Mouse (Mus musculus) MEL (cell line): ENCODE data around the gene Casc3. TPM values are rescaled to one million over a fixed set of nuclear protein-coding genes. Genes with fewer than 3 reads are reported as not detected.

Source experiments
- DNase-seq: peaks from one replicate; pipeline ENCODE4 v3.0.0; 2011; ENCODE audit warnings: low read depth, low spot score
- H3K27ac ChIP-seq: 2 replicates; pipeline ENCODE4 v1.5.1; 2012; ENCODE audit warnings: low read depth, mild to moderate bottlenecking, control low read depth, low read length, moderate library complexity; ENCODE audit not compliant: control insufficient read depth
- H3K27me3 ChIP-seq, 2 experiments: fragments of 150-350 bp in 1 of 2; sonication (generic) in 1 of 2; 2 replicates each; pipeline ENCODE4 v1.6.1; 2012; ENCODE audit warnings: low read length in 2 of 2, mild to moderate bottlenecking in 2 of 2, improper control_type of control experiment in 1 of 2, moderate library complexity in 1 of 2; ENCODE audit not compliant: insufficient read depth in 2 of 2, control insufficient read depth in 1 of 2
- H3K36me3 ChIP-seq, 2 experiments: 2 replicates each; pipeline ENCODE4 v1.6.1; 2012 to 2014; ENCODE audit warnings: low read length in 2 of 2, improper control_type of control experiment in 1 of 2, inconsistent platforms in 1 of 2, mild to moderate bottlenecking in 1 of 2; ENCODE audit not compliant: insufficient read depth in 2 of 2, control insufficient read depth in 1 of 2
- H3K4me1 ChIP-seq, 2 experiments: fragments of 150-350 bp in 1 of 2; sonication (generic) in 1 of 2; 2 replicates each; pipeline ENCODE4 v1.6.1; 2012; ENCODE audit warnings: low read length in 2 of 2, improper control_type of control experiment in 1 of 2, mild to moderate bottlenecking in 1 of 2; ENCODE audit not compliant: insufficient read depth in 2 of 2, control insufficient read depth in 1 of 2
- H3K4me3 ChIP-seq, 2 experiments: fragments of 150-350 bp in 1 of 2; sonication (generic) in 1 of 2; 2 replicates each; pipeline ENCODE4 v1.5.1; 2012; ENCODE audit warnings: low read depth in 2 of 2, low read length in 2 of 2, mild to moderate bottlenecking in 2 of 2, moderate library complexity in 2 of 2, control low read depth in 1 of 2, improper control_type of control experiment in 1 of 2; ENCODE audit not compliant: control insufficient read depth in 1 of 2, insufficient read depth in 1 of 2
- H3K79me2 ChIP-seq: 2 replicates; pipeline ENCODE4 v1.6.1; 2012; ENCODE audit warnings: mild to moderate bottlenecking, low read length, moderate library complexity; ENCODE audit not compliant: control insufficient read depth, poor library complexity, insufficient read depth
- H3K9ac ChIP-seq: 2 replicates; pipeline ENCODE4 v1.6.1; 2012; ENCODE audit warnings: low read depth, mild to moderate bottlenecking, control low read depth, low read length, moderate library complexity; ENCODE audit not compliant: control insufficient read depth, poor library complexity, severe bottlenecking
- H3K9me3 ChIP-seq: fragments of 150-350 bp; sonication (generic); replicated peaks from 2 replicates; pipeline ENCODE4 v1.6.1; 2012; ENCODE audit warnings: mild to moderate bottlenecking, low read length, improper control_type of control experiment, moderate library complexity; ENCODE audit not compliant: insufficient read depth
- CHD1 ChIP-seq: IDR thresholded peaks from 2 replicates; pipeline ENCODE4 v1.6.1; 2012; ENCODE audit warnings: low read depth, mild to moderate bottlenecking, inconsistent platforms, low read length, improper control_type of control experiment
- E2F4 ChIP-seq: IDR thresholded peaks from 2 replicates; pipeline ENCODE4 v1.6.1; 2011; ENCODE audit warnings: low read depth, low read length, improper control_type of control experiment, borderline replicate concordance
- ELF1 ChIP-seq: IDR thresholded peaks from 2 replicates; pipeline ENCODE4 v1.6.1; 2014; ENCODE audit warnings: low read depth, mild to moderate bottlenecking, inconsistent platforms, low read length, improper control_type of control experiment, moderate library complexity
- MAFK ChIP-seq: IDR thresholded peaks from 2 replicates; pipeline ENCODE4 v1.6.1; 2011; ENCODE audit warnings: low read depth, mild to moderate bottlenecking, low read length, improper control_type of control experiment, borderline replicate concordance
- MXI1 ChIP-seq: IDR thresholded peaks from 2 replicates; pipeline ENCODE4 v1.6.1; 2011; ENCODE audit warnings: mild to moderate bottlenecking, low read depth, low read length, improper control_type of control experiment
- MYB ChIP-seq: IDR thresholded peaks from 2 replicates; pipeline ENCODE4 v1.6.1; 2011; ENCODE audit warnings: mild to moderate bottlenecking, low read depth, low read length, improper control_type of control experiment
- POLR2AphosphoS2 ChIP-seq: IDR thresholded peaks from 2 replicates; pipeline ENCODE4 v1.6.1; 2011; ENCODE audit warnings: low read length, improper control_type of control experiment
- TBP ChIP-seq: IDR thresholded peaks from 2 replicates; pipeline ENCODE4 v1.8.0; 2011; ENCODE audit warnings: low read depth, low read length, improper control_type of control experiment
- USF2 ChIP-seq, 2 experiments: IDR thresholded peaks; 2 replicates each; pipeline ENCODE4 v1.6.1; 2011 to 2012; ENCODE audit warnings: improper control_type of control experiment in 2 of 2, low read length in 2 of 2, borderline replicate concordance in 1 of 2, inconsistent platforms in 1 of 2, low read depth in 1 of 2, mild to moderate bottlenecking in 1 of 2; ENCODE audit not compliant: insufficient read depth in 1 of 2
- polyA plus RNA-seq, 2 experiments: library from polyadenylated mRNA; stranded (reverse) in 1 of 2; unstranded in 1 of 2; fragments of >175 nt in 1 of 2; fragments of >200 nt in 1 of 2; gene quantifications; 2 replicates each; pipeline versions ENCODE4 v1.2.1 to v1.2.4; 2012; ENCODE audit warnings: low replicate concordance in 2 of 2, low read depth in 1 of 2; ENCODE audit not compliant: insufficient read length in 2 of 2, insufficient read depth in 1 of 2, missing spikeins in 1 of 2
- total RNA-seq: library from RNA; depleted of rRNA; stranded (reverse); fragments of 300-350 nt; gene quantifications from 2 replicates; pipeline ENCODE4 v1.2.3, GENCODE M21; 2012

Casc3 gene
- total and polyA plus RNA-seq, 3 experiments, result 18.2 to 61.0 (median 58.6) TPM

DNA sequence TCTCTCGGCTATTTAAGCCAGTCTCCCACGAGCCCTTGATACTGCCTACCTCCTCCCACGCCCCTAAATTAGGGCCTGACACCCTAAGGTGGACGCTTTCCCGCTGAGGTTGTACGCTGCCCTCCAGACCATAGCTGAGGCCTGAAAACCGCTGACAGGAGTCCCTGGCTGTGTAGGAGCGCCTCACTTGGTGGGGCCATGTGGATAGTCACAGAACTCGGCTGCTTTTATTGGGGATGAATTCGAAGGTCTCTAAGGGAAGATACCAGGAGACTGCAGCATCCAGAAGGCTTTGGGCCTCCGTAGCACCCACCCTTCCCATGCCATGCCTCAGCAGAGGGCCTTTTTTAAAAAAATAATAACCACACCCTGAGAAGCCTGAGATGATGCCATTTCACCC is 33.2 kb downstream of the Casc3 start:
- TF ChIP-seq CHD1, result no peak
- TF ChIP-seq USF2 (IDR thresholded peaks at IDR 0.05; ENCODE audit: borderline replicate concordance in 1 of 2, insufficient read depth in 1 of 2, low read depth in 1 of 2, low read length in 2 of 2), result no peak
- DNase-seq, result no peak
- no peaks in the 10 kb centered on the region for H3K9me3 ChIP-seq
- no peaks in the 10 kb centered on the region; the same call in 1 of the 2 replicates for H3K79me2 ChIP-seq
- H3K4me1 ChIP-seq, result peaks cover 0 to 5% of the 10 kb centered on the region in 2 experiments; a peak in 1 of 4 replicates
- no peak overlapping the region for H3K27ac ChIP-seq
- no peak overlapping the region for H3K9ac ChIP-seq
- no peak overlapping the region for H3K4me3 ChIP-seq
- no peaks in the 10 kb centered on the region for H3K27me3 ChIP-seq
- H3K36me3 ChIP-seq, result peaks cover 3 to 4% of the 10 kb centered on the region in 2 experiments; a peak in 3 of 4 replicates

- DNase-seq, result no peak
- H3K36me3 ChIP-seq, result peaks cover 2 to 3% of the 10 kb centered on the region in 2 experiments; a peak in 3 of 4 replicates
- H3K9me3 ChIP-seq, result no peaks in the 10 kb centered on the region
- peaks cover 0 to 5% of the 10 kb centered on the region in 2 experiments; a peak in 1 of 4 replicates for H3K4me1 ChIP-seq
- H3K27ac ChIP-seq, result no peak overlapping the region
- H3K9ac ChIP-seq, result no peak overlapping the region
- no peak for TF ChIP-seq USF2 (IDR thresholded peaks at IDR 0.05; ENCODE audit: borderline replicate concordance in 1 of 2, insufficient read depth in 1 of 2, low read depth in 1 of 2, low read length in 2 of 2)
- no peaks in the 10 kb centered on the region; the same call in 1 of the 2 replicates for H3K79me2 ChIP-seq
- no peak overlapping the region for H3K4me3 ChIP-seq
- H3K27me3 ChIP-seq, result no peaks in the 10 kb centered on the region
Observed at GRCm38 (mm10) chr11:98838512-98838911, 33.8 kb downstream of the Casc3 start.

GRCm38 (mm10) chr11:98839402-98839801 is 34.7 kb downstream of the Casc3 start:
- no peak overlapping the region for H3K9ac ChIP-seq
- DNase-seq, result no peak
- H3K27me3 ChIP-seq, result no peaks in the 10 kb centered on the region
- H3K4me1 ChIP-seq, result peaks cover 0 to 5% of the 10 kb centered on the region in 2 experiments; a peak in 1 of 4 replicates
- H3K36me3 ChIP-seq, result peaks cover 0 to 3% of the 10 kb centered on the region in 2 experiments; a peak in 2 of 4 replicates
- TF ChIP-seq E2F4 (no peak), ELF1 (no peak), MXI1 (no peak), USF2 (IDR thresholded peaks at IDR 0.05; ENCODE audit: borderline replicate concordance in 1 of 2, insufficient read depth in 1 of 2, low read depth in 1 of 2, low read length in 2 of 2) (no peak)
- H3K79me2 ChIP-seq, result no peaks in the 10 kb centered on the region; the same call in 1 of the 2 replicates
- no peaks in the 10 kb centered on the region for H3K9me3 ChIP-seq
- H3K4me3 ChIP-seq, result no peak overlapping the region
- no peak overlapping the region for H3K27ac ChIP-seq

- H3K9me3 ChIP-seq, result no peaks in the 10 kb centered on the region
- peaks cover 0 to 5% of the 10 kb centered on the region in 2 experiments; a peak in 1 of 4 replicates for H3K4me1 ChIP-seq
- no peaks in the 10 kb centered on the region for H3K27me3 ChIP-seq
- TF ChIP-seq POLR2AphosphoS2, result no peak
- TF ChIP-seq MYB, result no peak
- no peak for TF ChIP-seq TBP
- TF ChIP-seq MAFK, result no peak
- TF ChIP-seq, all 39 proteins: peak for 0
- Histone ChIP-seq H3K36me3 (peaks cover 0 to 3% of the 10 kb centered on the region in 2 experiments; a peak in 2 of 4 replicates), H3K4me3 (no peak overlapping the region), H3K27ac (no peak overlapping the region), H3K9ac (no peak overlapping the region), H3K79me2 (no peaks in the 10 kb centered on the region; the same call in 1 of the 2 replicates)
- no peak for DNase-seq
Observed at GRCm38 (mm10) chr11:98839897-98840296, 35.2 kb downstream of the Casc3 start.
